Mouse (Mus musculus): ENCODE measurements around the gene Chpf2. TPM values are rescaled to one million over a fixed set of nuclear protein-coding genes. Genes with fewer than 3 reads are reported as not detected.

Gene Chpf2
- total RNA-seq, 2 experiments from 2014 or later: 65.1 to 73.8 TPM

GRCm38 (mm10) chr5:24601911-24602750 lies 15.6 kb downstream of the Chpf2 start:
- intact Hi-C loops (cut with DNase I): no loop called here
- DNase-seq (ENCODE audit: low spot score in 2 of 2): peak in 1 of 2 experiments; percentile 49

GRCm38 (mm10) chr5:24602751-24603343 lies 16.3 kb downstream of the Chpf2 start:
- intact Hi-C loops (cut with DNase I): no loop called here

GRCm38 (mm10) chr5:24603431-24604010 lies 17.0 kb downstream of the Chpf2 start:
- DNase-seq (ENCODE audit: low spot score in 2 of 2): no peak
- intact Hi-C loops (cut with DNase I): no loop called here

More at GRCm38 (mm10) chr5:24602751-24603343, 16.3 kb downstream of the Chpf2 start:
- DNase-seq (ENCODE audit: low spot score in 2 of 2): no peak

- no peak for DNase-seq (ENCODE audit: low spot score in 2 of 2)
Measured at GRCm38 (mm10) chr5:24604080-24604655, 17.6 kb downstream of the Chpf2 start.

GRCm38 (mm10) chr5:24604656-24605100 lies 18.1 kb downstream of the Chpf2 start:
- intact Hi-C loops (cut with DNase I): no loop called here
- peak; percentile 66 to 77 for DNase-seq (ENCODE audit: low spot score in 2 of 2)

More at GRCm38 (mm10) chr5:24604080-24604655, 17.6 kb downstream of the Chpf2 start:
- intact Hi-C loops (cut with DNase I): no loop called here

- intact Hi-C loops (cut with DNase I): no loop called here
- DNase-seq (ENCODE audit: low spot score in 2 of 2): no peak
Measured at GRCm38 (mm10) chr5:24605321-24605979, 18.9 kb downstream of the Chpf2 start.

GRCm38 (mm10) chr5:24605980-24606665 lies 19.6 kb downstream of the Chpf2 start:
- DNase-seq (ENCODE audit: low spot score in 2 of 2): no peak
- intact Hi-C loops (cut with DNase I): no loop called here

- DNase-seq (ENCODE audit: low spot score in 2 of 2): no peak
- intact Hi-C loops (cut with DNase I): no loop called here
Measured at GRCm38 (mm10) chr5:24609388-24609787, 22.8 kb downstream of the Chpf2 start.

- DNase-seq (ENCODE audit: low spot score in 2 of 2): peak; percentile 69 to 70
- intact Hi-C loops (cut with DNase I): no loop called here
Measured at GRCm38 (mm10) chr5:24611366-24612301, 25.1 kb downstream of the Chpf2 start.

GRCm38 (mm10) chr5:24612302-24612649 lies 25.7 kb downstream of the Chpf2 start:
- intact Hi-C loops (cut with DNase I): no loop called here
- DNase-seq (ENCODE audit: low spot score in 2 of 2): no peak

- intact Hi-C loops (cut with DNase I): no loop called here
- DNase-seq (ENCODE audit: low spot score in 2 of 2): no peak
Measured at GRCm38 (mm10) chr5:24615097-24615496, 28.6 kb downstream of the Chpf2 start.

GRCm38 (mm10) chr5:24618921-24619320 lies 32.4 kb downstream of the Chpf2 start:
- intact Hi-C loops (cut with DNase I): no loop called here

GRCm38 (mm10) chr5:24620116-24620515 lies 33.6 kb downstream of the Chpf2 start:
- DNase-seq (ENCODE audit: low spot score in 2 of 2): no peak
- intact Hi-C loops (cut with DNase I): no loop called here

More at GRCm38 (mm10) chr5:24618921-24619320, 32.4 kb downstream of the Chpf2 start:
- no peak for DNase-seq (ENCODE audit: low spot score in 2 of 2)

GRCm38 (mm10) chr5:24620626-24621025 lies 34.1 kb downstream of the Chpf2 start:
- intact Hi-C loops (cut with DNase I): no loop called here
- DNase-seq (ENCODE audit: low spot score in 2 of 2): no peak

- no peak for DNase-seq (ENCODE audit: low spot score in 2 of 2)
- intact Hi-C loops (cut with DNase I): no loop called here
Measured at GRCm38 (mm10) chr5:24622386-24623040, 36.0 kb downstream of the Chpf2 start.

- intact Hi-C loops (cut with DNase I): no loop called here
- DNase-seq (ENCODE audit: low spot score in 2 of 2): no peak
Measured at GRCm38 (mm10) chr5:24623041-24623985, 36.8 kb downstream of the Chpf2 start.
